Mouse (Mus musculus) lung, postnatal 14 days (tissue): ENCODE results near the gene Arxes1.
"Not testable (repeated sequence)": the region's sequence is repeated elsewhere in the genome, so short reads cannot be mapped to it uniquely, and the experiment has no call there.

Experiments
- DNase-seq: peaks from one replicate; pipeline ENCODE4 v3.0.0; 2021

Arxes1 gene

DNA sequence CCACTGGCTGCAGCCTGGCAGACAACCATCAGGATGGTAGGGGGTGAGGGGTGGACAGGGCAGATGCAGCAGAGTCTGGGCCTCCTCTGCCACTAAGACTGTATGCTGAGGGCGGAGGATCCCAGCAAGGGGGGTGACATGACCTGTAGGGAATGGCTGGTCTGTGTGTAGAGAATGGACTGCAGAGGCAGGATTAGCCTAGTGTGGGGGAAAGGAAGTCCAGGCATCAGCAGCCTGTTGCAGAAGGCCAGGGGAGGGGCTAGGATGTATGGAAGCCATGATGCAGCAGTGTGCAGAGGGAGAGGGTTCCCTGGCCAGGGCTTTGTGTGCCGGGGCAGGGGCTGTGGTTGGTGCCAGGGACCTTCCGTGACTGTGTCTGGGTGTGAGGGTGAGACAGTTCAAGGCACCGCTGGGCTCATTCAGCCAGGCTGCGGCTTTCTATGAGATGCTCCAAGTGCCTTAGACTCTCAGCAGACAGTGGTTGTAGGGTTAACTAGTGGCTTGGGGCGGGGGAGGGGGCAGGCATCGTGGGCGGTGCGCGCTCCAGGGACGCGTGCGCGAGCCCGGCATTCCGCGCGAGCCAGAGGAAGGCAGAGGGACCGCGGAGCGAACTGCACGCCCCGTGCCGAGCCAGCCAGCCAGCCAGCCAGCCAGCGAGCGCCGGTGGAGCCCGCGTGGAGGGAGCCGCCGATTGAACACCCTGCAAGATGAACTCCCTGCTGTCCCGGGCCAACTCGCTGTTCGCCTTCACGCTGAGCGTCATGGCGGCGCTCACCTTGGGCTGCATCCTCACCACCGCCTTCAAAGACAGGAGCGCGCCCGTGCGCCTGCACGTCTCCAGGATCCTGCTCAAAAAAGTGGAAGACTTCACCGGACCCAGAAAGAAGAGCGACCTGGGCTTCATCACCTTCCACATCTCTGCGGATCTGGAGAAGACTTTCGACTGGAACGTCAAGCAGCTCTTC is at the start of gene Arxes1:
Gene Arxes1 (plus strand): TSS at position 569 of the 965 bp plus-strand sequence.
- DNase-seq, result peak; percentile 8

GRCm38 (mm10) chrX:135984539-135985260 is 48.5 kb upstream of the Arxes1 start:
- no peak for DNase-seq

GRCm38 (mm10) chrX:135986267-135986666 is 46.9 kb upstream of the Arxes1 start:
- no peak for DNase-seq

GRCm38 (mm10) chrX:135990661-135991060 is 42.5 kb upstream of the Arxes1 start:
- DNase-seq, result peak; percentile 0

GRCm38 (mm10) chrX:135993192-135993594 is 40.0 kb upstream of the Arxes1 start:
- DNase-seq, result not testable (repeated sequence)

DNA sequence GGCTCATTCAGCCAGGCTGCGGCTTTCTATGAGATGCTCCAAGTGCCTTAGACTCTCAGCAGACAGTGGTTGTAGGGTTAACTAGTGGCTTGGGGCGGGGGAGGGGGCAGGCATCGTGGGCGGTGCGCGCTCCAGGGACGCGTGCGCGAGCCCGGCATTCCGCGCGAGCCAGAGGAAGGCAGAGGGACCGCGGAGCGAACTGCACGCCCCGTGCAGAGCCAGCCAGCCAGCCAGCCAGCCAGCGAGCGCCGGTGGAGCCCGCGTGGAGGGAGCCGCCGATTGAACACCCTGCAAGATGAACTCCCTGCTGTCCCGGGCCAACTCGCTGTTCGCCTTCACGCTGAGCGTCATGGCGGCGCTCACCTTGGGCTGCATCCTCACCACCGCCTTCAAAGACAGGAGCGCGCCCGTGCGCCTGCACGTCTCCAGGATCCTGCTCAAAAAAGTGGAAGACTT is 39.5 kb upstream of the Arxes1 start, which contains the start of gene Arxes2:
Gene Arxes2 (plus strand): TSS at position 161 of the 456 bp plus-strand sequence.
- peak; percentile 5 for DNase-seq

- no peak for DNase-seq
Observed at GRCm38 (mm10) chrX:136007199-136007843, 25.8 kb upstream of the Arxes1 start.

DNA sequence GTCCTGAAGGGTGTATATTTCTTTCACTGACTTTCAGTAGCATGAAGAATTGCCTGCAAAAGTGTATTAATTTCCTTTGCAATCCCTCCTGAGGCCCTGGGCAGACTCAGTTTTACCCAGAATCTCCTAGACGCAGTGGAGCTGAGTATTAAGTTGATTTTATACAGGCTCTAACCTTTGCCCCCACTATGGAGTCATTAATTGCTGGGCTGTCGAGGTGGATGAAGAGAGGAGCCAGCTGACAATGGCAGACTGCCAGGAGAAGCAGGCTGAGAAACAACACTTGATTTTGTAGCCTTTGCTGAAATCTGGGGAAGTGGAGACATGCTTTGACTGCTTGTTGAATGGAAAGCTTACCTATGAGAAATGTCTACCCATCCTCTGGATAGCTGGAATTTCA is 18.8 kb upstream of the Arxes1 start:
- DNase-seq, result peak; percentile 1

DNA sequence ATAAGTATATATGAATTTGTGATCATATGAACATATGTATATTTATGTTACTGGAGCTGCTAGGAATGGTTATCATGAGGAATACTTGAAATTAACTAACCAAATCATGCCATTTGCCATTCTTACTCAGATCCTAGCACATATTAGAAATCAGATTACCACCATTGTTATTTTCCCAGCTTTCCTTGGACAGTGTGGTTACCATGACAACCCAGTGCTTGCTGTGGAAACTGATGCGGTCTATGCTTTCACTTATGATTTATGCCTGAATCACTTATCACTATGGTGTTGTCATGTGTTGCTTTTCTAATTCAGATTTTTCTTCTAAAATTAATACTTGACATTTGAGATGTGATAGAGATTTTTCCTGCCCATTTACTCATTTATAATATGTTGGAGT is 2.8 kb upstream of the Arxes1 start:
- DNase-seq, result no peak

DNA sequence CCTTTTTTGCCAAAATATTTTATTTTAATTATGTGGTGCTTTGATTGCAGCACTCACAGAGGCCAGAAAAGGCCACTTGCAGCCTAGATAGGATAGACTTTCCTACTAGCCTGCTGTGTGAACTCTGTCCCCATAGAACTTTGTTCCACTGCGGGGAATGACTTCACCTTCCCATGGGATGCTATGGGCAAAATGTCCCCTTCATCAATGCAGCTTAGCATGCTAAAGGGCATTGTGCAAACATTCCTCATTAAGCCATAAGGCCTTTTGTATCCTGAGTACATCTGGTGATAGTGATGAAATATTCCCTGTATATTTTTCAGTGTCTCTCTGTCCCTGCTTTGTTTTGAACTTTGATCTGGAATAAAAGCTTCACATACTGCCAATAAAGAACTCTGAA is 10.6 kb downstream of the Arxes1 start:
- no peak for DNase-seq

DNA sequence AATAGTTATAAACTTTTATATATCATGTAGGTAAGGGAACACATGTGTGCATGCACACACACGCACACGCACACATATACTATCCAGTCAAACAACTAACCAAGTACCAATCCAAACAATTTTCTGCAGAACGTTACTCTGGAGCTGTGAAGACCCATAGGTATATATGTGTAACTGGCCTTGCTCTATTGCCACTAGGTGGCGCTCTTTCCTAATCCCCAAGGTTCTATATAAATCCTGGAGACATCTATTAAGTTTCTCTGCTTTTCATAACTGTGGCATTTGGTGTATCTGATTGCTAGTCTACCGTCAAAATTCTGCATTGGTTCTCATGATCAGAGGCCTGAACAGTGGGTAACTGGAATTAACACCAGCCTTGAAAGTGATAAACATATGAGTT is 14.4 kb downstream of the Arxes1 start:
- peak; percentile 74 for DNase-seq

- DNase-seq, result no peak
Observed at GRCm38 (mm10) chrX:136051219-136051618, 18.1 kb downstream of the Arxes1 start.

GRCm38 (mm10) chrX:136060698-136061097 is 27.5 kb downstream of the Arxes1 start:
- no peak for DNase-seq

DNA sequence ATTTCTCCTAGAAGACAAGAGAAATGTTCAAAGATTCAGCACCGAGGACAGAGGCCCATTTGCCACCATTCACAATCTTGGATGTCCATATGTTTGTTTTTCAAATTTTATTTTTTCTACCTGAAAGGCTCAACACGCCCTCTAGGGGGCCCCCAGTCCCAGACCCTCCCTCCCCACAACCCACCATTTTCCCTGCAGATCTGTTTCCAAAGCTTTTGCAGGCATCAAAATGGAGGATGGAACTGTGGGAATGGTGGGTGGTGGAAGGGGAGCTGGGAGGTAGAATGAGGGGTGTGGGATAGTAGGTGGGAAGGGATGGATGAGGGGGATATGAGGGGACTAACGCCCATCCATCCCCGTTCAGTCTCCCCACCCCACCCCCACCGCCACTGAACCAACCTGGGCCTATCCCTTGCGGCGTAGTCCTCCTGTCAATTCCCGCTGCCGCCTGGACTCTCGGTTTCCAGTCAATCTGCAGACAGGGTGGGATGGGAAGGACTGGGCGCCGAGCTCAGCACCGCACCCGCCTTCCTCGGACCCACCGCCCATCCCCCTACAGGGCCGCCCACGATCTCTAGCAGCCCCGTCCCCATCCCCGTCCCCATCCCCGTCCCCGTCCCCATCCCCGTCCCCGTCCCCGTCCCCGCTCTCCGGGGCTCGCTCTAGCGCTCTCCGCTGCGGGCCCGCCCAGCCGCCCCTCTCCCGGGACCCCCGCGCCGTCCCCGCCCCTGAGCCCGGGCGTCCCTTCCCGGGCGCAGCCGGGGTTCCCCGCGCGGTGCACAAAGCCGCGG is 34.2 kb downstream of the Arxes1 start:
- not testable (repeated sequence) for DNase-seq

DNA sequence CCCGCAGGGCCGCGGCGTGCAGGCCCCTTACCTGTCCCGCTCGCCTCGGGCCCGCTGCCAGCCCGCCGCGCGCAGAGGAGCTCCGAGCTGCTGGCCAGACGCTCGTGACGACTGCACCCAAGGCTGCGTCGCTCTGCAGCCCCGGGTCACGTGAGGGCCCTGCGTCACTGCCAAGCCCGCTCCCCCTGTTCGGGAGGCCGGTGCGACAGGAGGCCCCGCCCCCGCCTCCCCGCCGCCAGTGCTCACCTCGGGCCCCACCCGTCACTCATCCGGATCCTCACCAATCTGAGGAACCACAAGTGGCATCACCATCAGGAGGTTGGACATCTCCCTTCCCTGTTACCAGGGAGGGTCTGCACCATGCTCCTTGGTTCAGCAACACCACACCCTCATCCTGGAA is 34.9 kb downstream of the Arxes1 start, which contains the start of gene Bex2:
Gene Bex2 (minus strand): TSS at position 217 of the 400 bp plus-strand sequence.
- DNase-seq, result not testable (repeated sequence)
